Mouse (Mus musculus): ENCODE data around the gene Gsk3a.

Gene Gsk3a

DNA sequence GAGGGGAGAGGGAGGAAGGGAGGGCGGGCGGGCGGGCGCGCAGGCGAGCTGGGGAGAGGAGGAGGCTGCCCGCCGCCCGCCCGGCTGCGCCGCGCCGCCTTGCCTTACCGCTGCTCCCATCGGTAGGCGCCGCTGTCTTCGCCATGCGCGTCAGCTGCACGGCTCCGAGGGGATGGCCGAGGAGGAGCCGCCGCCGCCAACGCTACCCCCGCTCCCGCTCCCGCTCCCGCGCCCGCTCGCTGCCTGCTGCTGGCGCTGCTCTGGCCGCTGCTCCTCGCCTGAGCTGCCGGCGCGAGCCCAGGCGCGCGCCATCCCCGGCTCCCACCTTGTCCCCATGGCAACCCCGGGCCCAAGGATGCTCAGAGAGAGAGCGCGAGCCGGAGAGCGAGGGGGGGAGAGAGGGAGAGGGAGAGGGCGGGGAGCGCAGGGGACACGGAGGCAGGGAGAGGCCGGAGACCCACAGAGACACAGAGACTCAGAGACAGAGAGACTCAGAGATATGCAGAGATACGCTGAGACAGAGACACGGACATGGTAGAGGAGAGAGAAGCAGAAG lies 58.0 kb downstream of the Gsk3a start, which contains the start of gene Pou2f2:
TSS of gene Pou2f2 (minus strand) at position 121 of the 556 bp plus-strand sequence.
- DNase-seq, result peak; percentile 87

- DNase-seq, result peak; percentile 40
Measured at GRCm38 (mm10) chr7:25178787-25179605, 58.7 kb downstream of the Gsk3a start.

- DNase-seq, result peak; percentile 43
Measured at GRCm38 (mm10) chr7:25178317-25178716, 59.3 kb downstream of the Gsk3a start.

Measured in right cerebral cortex, postnatal 14 days (tissue).